Mouse (Mus musculus) forebrain, embryonic 11.5 days (tissue): Measurements from ENCODE around the gene Ankrd23. TPM values are rescaled to one million over a fixed set of nuclear protein-coding genes. Genes with fewer than 3 reads are reported as not detected.

Experiments used
- ATAC-seq: fragments of 200-750 bp; cut with Nextera tagmentation; replicated peaks from 2 replicates; pipeline ENCODE4 v1.8.0; 2017; ENCODE audit warnings: moderate TSS enrichment; ENCODE audit not compliant: low FRiP score
- DNase-seq: peaks from one replicate; pipeline ENCODE4 v3.0.0-alpha.2; 2017; ENCODE audit warnings: low spot score
- H3K27ac ChIP-seq: fragments of 300-500 bp; sonication (generic); 2 replicates; pipeline ENCODE4 v1.5.1; 2014; ENCODE audit warnings: low read depth, low read length
- H3K27me3 ChIP-seq: fragments of 300-500 bp; sonication (generic); 2 replicates; pipeline ENCODE4 v1.6.1; 2014; ENCODE audit warnings: mild to moderate bottlenecking, low read length, mixed read lengths; ENCODE audit not compliant: control insufficient read depth, insufficient read depth
- H3K36me3 ChIP-seq: fragments of 300-500 bp; sonication (generic); 2 replicates; pipeline ENCODE4 v1.6.1; 2014; ENCODE audit warnings: mild to moderate bottlenecking, low read length, moderate library complexity, mixed read lengths; ENCODE audit not compliant: control insufficient read depth, insufficient read depth
- H3K4me1 ChIP-seq: fragments of 300-500 bp; sonication (generic); replicated peaks from 2 replicates; pipeline ENCODE4 v1.6.1; 2014; ENCODE audit warnings: low read length, mixed read lengths; ENCODE audit not compliant: control insufficient read depth, insufficient read depth
- H3K4me2 ChIP-seq: fragments of 300-500 bp; sonication (generic); 2 replicates; pipeline ENCODE4 v1.6.1; 2014; ENCODE audit warnings: low read depth, mild to moderate bottlenecking, low read length, moderate library complexity, mixed read lengths; ENCODE audit not compliant: severe bottlenecking
- H3K4me3 ChIP-seq: fragments of 300-500 bp; sonication (generic); 2 replicates; pipeline ENCODE4 v1.5.1; 2014; ENCODE audit warnings: low read depth, low read length
- H3K9ac ChIP-seq: fragments of 300-500 bp; sonication (generic); 2 replicates; pipeline ENCODE4 v1.6.1; 2014; ENCODE audit warnings: low read length
- H3K9me3 ChIP-seq: fragments of 300-500 bp; sonication (generic); 2 replicates; pipeline ENCODE4 v1.6.1; 2016; ENCODE audit warnings: low read length, mixed read lengths; ENCODE audit not compliant: control insufficient read depth
- WGBS: fragments of 180-500 bp; shearing (Covaris S2); extraction: QIAGEN DNeasy Blood & Tissue Kit; methylation state at CpG from one replicate; pipeline ENCODE4 v1.1.7; 2014; 5-methylcytosine and 5-hydroxymethylcytosine counted together
- polyA plus RNA-seq: library from polyadenylated mRNA; unstranded; fragments of >200 nt; fragmentation: Nextera tagmentation; extraction: Ambion mirVana; gene quantifications from 2 replicates; pipeline ENCODE4 v1.2.1, GENCODE M21; 2014

Gene Ankrd23
- polyA plus RNA-seq, 1 experiment from 2014 or later: 16.5 TPM

- Histone ChIP-seq H3K27me3 (0 out of 2 replicates have a peak, but pooled peaks cover 2% of the 10 kb centered on the region), H3K4me3 (no peak overlapping the region), H3K9ac (no peak overlapping the region), H3K4me1 (peaks cover 7% of the 10 kb centered on the region), H3K9me3 (no peaks in the 10 kb centered on the region), H3K36me3 (no peaks in the 10 kb centered on the region), H3K4me2 (no peak overlapping the region), H3K27ac (no peak overlapping the region)
- WGBS: 61% methylated on average over 6 of the region's 6 CpGs
- ATAC-seq (no peak), DNase-seq (no peak)
Measured at GRCm38 (mm10) chr1:36575347-36575746, 38.7 kb upstream of the Ankrd23 start.

- no peak for DNase-seq
- Histone ChIP-seq H3K4me1 (no peaks in the 10 kb centered on the region), H3K27me3 (no peaks in the 10 kb centered on the region), H3K36me3 (no peaks in the 10 kb centered on the region), H3K27ac (no peak overlapping the region), H3K9me3 (no peaks in the 10 kb centered on the region), H3K4me3 (no peak overlapping the region), H3K4me2 (no peak overlapping the region), H3K9ac (no peak overlapping the region)
- 78% methylated on average over 5 of the region's 5 CpGs for WGBS
- ATAC-seq: no peak
Measured at GRCm38 (mm10) chr1:36574196-36574955, 37.7 kb upstream of the Ankrd23 start.

GRCm38 (mm10) chr1:36573524-36573923 lies 36.8 kb upstream of the Ankrd23 start:
- no peak overlapping the region for H3K4me3 ChIP-seq
- ATAC-seq (no peak), DNase-seq (no peak)
- no peak overlapping the region for H3K9ac ChIP-seq
- no peaks in the 10 kb centered on the region for H3K27me3 ChIP-seq
- H3K9me3 ChIP-seq: no peaks in the 10 kb centered on the region
- H3K36me3 ChIP-seq: no peaks in the 10 kb centered on the region
- 89% methylated on average over 8 of the region's 8 CpGs for WGBS
- H3K4me1 ChIP-seq: no peaks in the 10 kb centered on the region
- H3K4me2 ChIP-seq: no peak overlapping the region
- no peak overlapping the region for H3K27ac ChIP-seq

GRCm38 (mm10) chr1:36572709-36573108 lies 36.0 kb upstream of the Ankrd23 start:
- Histone ChIP-seq H3K4me3 (no peak overlapping the region), H3K4me1 (no peaks in the 10 kb centered on the region), H3K9me3 (no peaks in the 10 kb centered on the region), H3K9ac (no peak overlapping the region), H3K27ac (no peak overlapping the region), H3K4me2 (no peak overlapping the region), H3K36me3 (no peaks in the 10 kb centered on the region), H3K27me3 (no peaks in the 10 kb centered on the region)
- 64% methylated on average over 1 of the region's 1 CpGs for WGBS
- ATAC-seq (no peak), DNase-seq (no peak)

- WGBS: 68% methylated on average over 2 of the region's 2 CpGs
- no peaks in the 10 kb centered on the region for H3K4me1 ChIP-seq
- H3K27ac ChIP-seq: no peak overlapping the region
- H3K9me3 ChIP-seq: no peaks in the 10 kb centered on the region
- no peak overlapping the region for H3K4me3 ChIP-seq
- no peaks in the 10 kb centered on the region for H3K36me3 ChIP-seq
- no peaks in the 10 kb centered on the region for H3K27me3 ChIP-seq
- no peak overlapping the region for H3K9ac ChIP-seq
- ATAC-seq (no peak), DNase-seq (no peak)
- H3K4me2 ChIP-seq: no peak overlapping the region
Measured at GRCm38 (mm10) chr1:36572140-36572700, 35.5 kb upstream of the Ankrd23 start.

- Histone ChIP-seq H3K4me1 (no peaks in the 10 kb centered on the region), H3K9ac (no peak overlapping the region), H3K27me3 (no peaks in the 10 kb centered on the region), H3K4me3 (no peak overlapping the region), H3K4me2 (no peak overlapping the region), H3K36me3 (no peaks in the 10 kb centered on the region), H3K27ac (no peak overlapping the region), H3K9me3 (no peaks in the 10 kb centered on the region)
- ATAC-seq: no peak
- WGBS: 56% methylated on average over 6 of the region's 6 CpGs
- DNase-seq: no peak
Measured at GRCm38 (mm10) chr1:36571627-36572026, 34.9 kb upstream of the Ankrd23 start.

GRCm38 (mm10) chr1:36570320-36570719 lies 33.6 kb upstream of the Ankrd23 start:
- 85% methylated on average over 5 of the region's 5 CpGs for WGBS
- H3K27ac ChIP-seq: no peak overlapping the region
- no peaks in the 10 kb centered on the region for H3K27me3 ChIP-seq
- H3K4me1 ChIP-seq: no peaks in the 10 kb centered on the region
- H3K9me3 ChIP-seq: no peaks in the 10 kb centered on the region
- ATAC-seq (no peak), DNase-seq (no peak)
- no peak overlapping the region for H3K4me2 ChIP-seq
- H3K36me3 ChIP-seq: no peaks in the 10 kb centered on the region
- H3K4me3 ChIP-seq: no peak overlapping the region
- no peak overlapping the region for H3K9ac ChIP-seq

- 55% methylated on average over 7 of the region's 7 CpGs for WGBS
- Histone ChIP-seq H3K27ac (no peak overlapping the region), H3K9ac (no peak overlapping the region), H3K27me3 (no peaks in the 10 kb centered on the region), H3K36me3 (no peaks in the 10 kb centered on the region), H3K4me2 (no peak overlapping the region), H3K9me3 (no peaks in the 10 kb centered on the region), H3K4me3 (no peak overlapping the region), H3K4me1 (no peaks in the 10 kb centered on the region)
- no peak for DNase-seq
- no peak for ATAC-seq
Measured at GRCm38 (mm10) chr1:36569694-36570276, 33.1 kb upstream of the Ankrd23 start.
